In genomic region chr14:61360981-61361511, GRCm38 (mm10) we compare ENCODE assay signal across 8 mouse cellular contexts. TPM values are rescaled to one million over a fixed set of nuclear protein-coding genes. Genes with fewer than 3 reads are reported as not detected.
DNase-seq lines count a peak whose midpoint lies in the region; ATAC-seq and TF ChIP-seq lines count a peak whose summit lies in the region.

No protein-coding gene starts in this region.

- no peaks in the 10 kb centered on the region for H3K4me1 ChIP-seq in heart, postnatal 0 days (ENCODE audit: control insufficient read depth, insufficient read depth)
- no peaks in the 10 kb centered on the region for H3K4me1 ChIP-seq in cortical plate, adult 2 months (ENCODE audit: control insufficient read depth, insufficient read depth, low read length)
- peaks cover 5% of the 10 kb centered on the region for H3K4me1 ChIP-seq in intestine, embryonic 15.5 days (replicated peaks)
- peaks cover 6% of the 10 kb centered on the region for H3K4me1 ChIP-seq in midbrain, embryonic 13.5 days (replicated peaks)

- H3K9ac ChIP-seq in heart, postnatal 0 days (replicated peaks; ENCODE audit: low read depth, low read length), result no peak overlapping the region
- no peak overlapping the region for H3K9ac ChIP-seq in intestine, embryonic 15.5 days
- H3K9ac ChIP-seq in midbrain, embryonic 13.5 days (replicated peaks), result no peak overlapping the region; the same call in 1 of the 2 replicates

- H3K36me3 ChIP-seq in heart, postnatal 0 days (replicated peaks; ENCODE audit: control insufficient read depth, insufficient read depth, low read length), result peaks cover 2% of the 10 kb centered on the region; the same call in 1 of the 2 replicates
- no peaks in the 10 kb centered on the region for H3K36me3 ChIP-seq in intestine, embryonic 15.5 days
- H3K36me3 ChIP-seq in midbrain, embryonic 13.5 days, result peaks cover 2% of the 10 kb centered on the region

- H3K4me2 ChIP-seq in heart, postnatal 0 days (ENCODE audit: low read depth, low read length), result 0 out of 2 replicates have a peak overlapping the region, but pooled peaks have one; percentile 84
- H3K4me2 ChIP-seq in intestine, embryonic 15.5 days (replicated peaks), result peak overlapping the region; percentile 67
- H3K4me2 ChIP-seq in midbrain, embryonic 13.5 days (replicated peaks), result peak overlapping the region; percentile 60

- no peak for ATAC-seq in heart, postnatal 0 days (ENCODE audit: insufficient read depth, low read depth)
- ATAC-seq in intestine, embryonic 15.5 days, result peak; percentile 52
- no peak for ATAC-seq in midbrain, embryonic 13.5 days

- 53% methylated on average over 3 of the region's 3 CpGs for WGBS in heart, postnatal 0 days
- 38% methylated on average over 3 of the region's 3 CpGs for WGBS in intestine, embryonic 15.5 days
- WGBS in midbrain, embryonic 13.5 days, result 60% methylated on average over 3 of the region's 3 CpGs

- H3K9me3 ChIP-seq in heart, postnatal 0 days (replicated peaks; ENCODE audit: control insufficient read depth, low read length), result no peaks in the 10 kb centered on the region
- no peaks in the 10 kb centered on the region for H3K9me3 ChIP-seq in intestine, embryonic 15.5 days
- H3K9me3 ChIP-seq in midbrain, embryonic 13.5 days, result no peaks in the 10 kb centered on the region

- H3K27me3 ChIP-seq in heart, postnatal 0 days (ENCODE audit: control insufficient read depth, insufficient read depth, low read length), result no peaks in the 10 kb centered on the region
- no peaks in the 10 kb centered on the region for H3K27me3 ChIP-seq in intestine, embryonic 15.5 days (replicated peaks)
- H3K27me3 ChIP-seq in midbrain, embryonic 13.5 days, result no peaks in the 10 kb centered on the region

- no peak for DNase-seq in heart, postnatal 0 days (ENCODE audit: low spot score)
- DNase-seq in heart, adult 8-10 months (ENCODE audit: low spot score), result no peak
- DNase-seq in right cerebral cortex, postnatal 25 days, result no peak
- no peak for DNase-seq in cerebellum, adult 18-20 months
- DNase-seq in layer of hippocampus, postnatal 14 days (ENCODE audit: low spot score in 2 of 2), result no peak

- TF ChIP-seq CTCF in heart, postnatal 0 days (IDR thresholded peaks at IDR 0.05; ENCODE audit: low read depth), result no peak
- TF ChIP-seq CTCF in cortical plate, adult 2 months (IDR thresholded peaks at IDR 0.05; ENCODE audit: extremely low read depth, insufficient read depth, low read length), result no peak

- H3K4me3 ChIP-seq in heart, postnatal 0 days (ENCODE audit: low read depth, low read length), result no peak overlapping the region
- H3K4me3 ChIP-seq in cortical plate, adult 2 months (ENCODE audit: insufficient read depth, low read length), result peak overlapping the region; percentile 46; the same call in 1 of the 2 replicates
- peak overlapping the region; percentile 70; the same call in 1 of the 2 replicates for H3K4me3 ChIP-seq in intestine, embryonic 15.5 days (replicated peaks)
- H3K4me3 ChIP-seq in midbrain, embryonic 13.5 days (replicated peaks), result no peak overlapping the region; the same call in 1 of the 2 replicates

- no peak for TF ChIP-seq POLR2A in cortical plate, adult 2 months (IDR thresholded peaks at IDR 0.05; ENCODE audit: extremely low read depth, insufficient read depth, low read length)

- no peak for TF ChIP-seq EP300 in heart, postnatal 0 days (IDR thresholded peaks at IDR 0.05; ENCODE audit: low read depth)

- H3K27ac ChIP-seq in heart, postnatal 0 days (ENCODE audit: low read depth), result no peak overlapping the region
- no peak overlapping the region for H3K27ac ChIP-seq in cortical plate, adult 2 months (ENCODE audit: insufficient read depth, low read length)
- peak overlapping the region; percentile 86 for H3K27ac ChIP-seq in intestine, embryonic 15.5 days
- peak overlapping the region; percentile 82; the same call in 1 of the 2 replicates for H3K27ac ChIP-seq in midbrain, embryonic 13.5 days

RNA-seq across cellular contexts. Expression of gene Ebpl, which starts 0.8 kb away (rescaled TPM):
- 0.38 and 0.46 TPM in 2 replicates for total RNA-seq in heart, postnatal 0 days (2014; rRNA removed; ENCODE audit: low replicate concordance)
- polyA plus RNA-seq in heart, postnatal 0 days (2015; fragmentation: Nextera tagmentation; extraction: Ambion mirVana), result 2.9 and 3.4 TPM in 2 replicates
- total RNA-seq in heart, adult 8-10 months (2022), result 1 to 10 TPM; 1.3 to 1.6 (median 1.4) TPM
- 3.9 and 4.0 TPM in 2 replicates for polyA plus RNA-seq in cortical plate, adult 2 months (2012; rRNA removed)
- polyA plus RNA-seq in intestine, embryonic 15.5 days (2015; fragmentation: Nextera tagmentation; extraction: Ambion mirVana), result 7.5 and 8.8 TPM in 2 replicates
- polyA plus RNA-seq in midbrain, embryonic 13.5 days (2015; fragmentation: Nextera tagmentation; extraction: Ambion mirVana), result 9.0 and 9.3 TPM in 2 replicates
- total RNA-seq in layer of hippocampus, postnatal 14 days (2021), result 1 to 10 TPM; 5.0 to 5.6 TPM

RNA-seq across cellular contexts. Expression of gene Arl11, which starts 51.5 kb away (rescaled TPM):
- not detected in 2 replicates for total RNA-seq in heart, postnatal 0 days (2014; rRNA removed; ENCODE audit: low replicate concordance)
- polyA plus RNA-seq in heart, postnatal 0 days (2015; fragmentation: Nextera tagmentation; extraction: Ambion mirVana), result 0.33 and 0.79 TPM in 2 replicates
- under 1 TPM; 0.47 to 0.86 (median 0.79) TPM for total RNA-seq in heart, adult 8-10 months (2022)
- 1.1 and 1.5 TPM in 2 replicates for polyA plus RNA-seq in cortical plate, adult 2 months (2012; rRNA removed)
- polyA plus RNA-seq in intestine, embryonic 15.5 days (2015; fragmentation: Nextera tagmentation; extraction: Ambion mirVana), result 0.78 and 1.1 TPM in 2 replicates
- polyA plus RNA-seq in midbrain, embryonic 13.5 days (2015; fragmentation: Nextera tagmentation; extraction: Ambion mirVana), result 0.20 and 0.44 TPM in 2 replicates
- total RNA-seq in layer of hippocampus, postnatal 14 days (2021), result under 1 TPM; 0.45 to 0.65 TPM

Comparison
In these comparisons a context has a peak if more than half of its experiments do, and no peak if none do; other contexts are left out.
1. H3K27ac ChIP-seq: peak in intestine, embryonic 15.5 days (single experiment) and midbrain, embryonic 13.5 days (single experiment); none in heart, postnatal 0 days (single experiment) and cortical plate, adult 2 months (single experiment).
2. H3K4me3 ChIP-seq: peak in cortical plate, adult 2 months (single experiment) and intestine, embryonic 15.5 days (single experiment); none in heart, postnatal 0 days (single experiment) and midbrain, embryonic 13.5 days (single experiment).
3. Peak in every context shown above with its lines, with median percentiles within 50 percentile points of each other: H3K4me2 ChIP-seq.